Mouse (Mus musculus) cerebellum, adult 9-10 months (tissue): ENCODE measurements around the gene Zyg11b.

ENCODE experiments used
- DNase-seq: peaks from one replicate; pipeline ENCODE4 v3.0.0; 2022

Zyg11b gene

DNA sequence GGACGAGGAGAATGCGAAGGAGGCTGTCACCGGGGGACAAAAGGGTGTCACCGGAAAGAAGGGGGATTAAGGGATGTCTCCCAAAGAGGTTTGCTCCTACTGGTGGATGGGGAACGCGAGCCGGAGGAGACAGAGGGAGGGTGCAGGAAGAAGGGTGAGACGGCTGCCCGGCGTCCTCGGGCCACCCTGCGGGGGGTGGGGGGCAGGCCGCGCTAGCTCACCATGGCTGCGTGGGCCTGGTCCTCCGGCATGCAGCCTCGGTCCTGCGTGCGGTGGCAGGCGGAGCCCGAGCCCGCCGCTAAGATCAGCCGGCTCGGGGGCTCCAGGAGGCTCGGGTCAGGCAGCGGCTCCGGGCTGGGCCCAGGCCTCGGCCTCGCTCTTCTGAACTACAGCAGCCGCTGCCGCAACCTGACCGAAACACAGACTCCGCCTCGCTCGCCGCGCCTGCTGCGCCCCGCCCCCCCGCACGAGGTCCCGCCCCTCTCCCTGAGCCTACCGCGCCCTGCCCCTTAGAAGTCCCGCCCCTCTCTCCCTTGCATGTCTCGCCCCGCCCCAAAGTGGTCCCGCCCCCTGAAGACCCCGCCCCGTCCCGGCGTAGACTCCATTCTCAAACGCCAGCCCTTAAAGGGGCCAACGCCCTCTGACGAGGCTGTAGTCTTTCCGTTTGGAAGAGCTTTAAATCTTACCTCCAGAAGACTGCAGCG lies at the start of gene Zyg11b:
TSS of gene Zyg11b (minus strand) at position 427 of the 704 bp plus-strand sequence.
- DNase-seq, result peak; percentile 79

DNA sequence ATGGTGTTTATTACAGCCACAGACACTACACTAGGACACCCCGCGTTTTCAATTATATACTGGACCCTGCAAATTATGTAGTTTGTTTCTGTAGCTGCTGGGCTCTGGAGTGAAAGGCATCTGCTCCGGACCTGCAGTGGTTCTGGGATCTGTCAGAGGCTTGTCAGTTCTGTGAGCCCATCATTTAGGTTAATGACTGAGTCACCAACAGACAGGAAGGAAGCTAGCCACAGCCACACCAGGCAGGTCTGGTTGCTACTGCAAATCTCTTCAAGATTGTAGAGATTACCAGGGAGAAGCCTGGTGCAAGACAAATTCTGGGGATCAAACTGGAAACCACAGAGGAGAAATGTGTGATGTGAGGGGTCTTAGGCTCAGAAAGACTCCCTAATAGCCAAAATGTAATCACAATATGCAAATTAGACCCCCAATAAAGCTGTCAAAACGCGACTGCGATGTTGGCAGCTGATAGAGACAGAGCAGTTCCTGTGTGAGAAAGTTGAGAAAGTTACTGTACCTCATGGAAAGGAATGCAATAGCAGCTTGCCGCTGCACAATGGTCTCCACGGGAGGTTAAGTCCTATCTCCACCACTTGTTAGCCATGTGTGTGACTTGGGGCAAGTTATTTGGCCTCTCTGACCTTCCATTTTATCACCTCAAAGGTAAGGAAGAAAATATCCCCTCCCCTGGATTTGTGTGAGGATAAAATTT lies 49.1 kb upstream of the Zyg11b start:
- no peak for DNase-seq

DNA sequence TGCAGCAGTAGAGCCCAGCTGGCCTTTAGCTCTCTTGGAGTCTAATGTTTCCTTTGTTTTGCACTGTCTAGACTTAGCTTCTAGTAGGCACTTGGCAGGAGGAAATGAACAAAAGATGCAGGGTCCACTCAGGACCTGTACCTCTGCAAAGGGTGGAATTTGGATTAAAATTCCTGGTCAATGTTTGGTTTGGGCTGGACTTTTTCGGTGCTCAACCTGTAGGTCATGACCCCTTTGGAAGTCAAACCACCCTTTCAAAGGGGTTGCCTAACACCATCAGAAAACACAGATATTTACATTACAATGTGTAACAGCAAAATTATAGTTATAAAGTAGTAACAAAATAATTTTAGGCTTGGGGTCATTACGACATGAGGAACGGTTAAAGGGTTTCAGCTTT lies 48.2 kb upstream of the Zyg11b start:
- no peak for DNase-seq

DNA sequence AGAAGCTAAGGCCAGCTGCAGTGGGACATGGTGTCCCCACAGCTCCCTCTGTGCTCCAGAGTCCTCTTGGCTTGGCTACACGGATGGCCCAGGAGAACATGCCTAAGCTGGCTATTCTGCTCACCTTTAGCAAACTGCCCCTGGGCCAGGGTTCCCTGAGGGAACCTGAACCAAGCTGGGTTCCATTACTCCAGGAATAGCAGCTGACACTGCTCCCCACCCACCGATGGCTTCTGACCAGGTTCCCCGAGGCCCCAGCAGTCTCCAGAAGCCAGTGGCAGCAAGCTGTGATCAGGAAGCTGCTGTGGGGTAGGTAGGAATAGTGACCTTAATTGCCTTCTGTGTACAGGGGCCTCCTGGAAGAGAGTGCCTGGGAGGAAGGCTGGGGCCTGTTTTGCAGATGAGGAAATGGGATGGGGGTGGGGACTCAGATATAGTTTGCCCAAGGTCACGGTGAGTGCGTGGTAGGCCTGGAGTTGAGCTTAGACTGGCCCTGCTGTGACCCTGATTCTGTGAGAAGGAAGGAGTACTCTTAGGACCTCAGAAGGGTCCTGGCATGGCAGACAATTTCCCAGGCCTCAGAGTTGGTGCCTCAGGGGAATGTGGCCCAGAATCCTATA lies 47.5 kb upstream of the Zyg11b start:
- DNase-seq, result no peak

GRCm38 (mm10) chr4:108347111-108347510 lies 46.2 kb upstream of the Zyg11b start:
- DNase-seq, result no peak

DNA sequence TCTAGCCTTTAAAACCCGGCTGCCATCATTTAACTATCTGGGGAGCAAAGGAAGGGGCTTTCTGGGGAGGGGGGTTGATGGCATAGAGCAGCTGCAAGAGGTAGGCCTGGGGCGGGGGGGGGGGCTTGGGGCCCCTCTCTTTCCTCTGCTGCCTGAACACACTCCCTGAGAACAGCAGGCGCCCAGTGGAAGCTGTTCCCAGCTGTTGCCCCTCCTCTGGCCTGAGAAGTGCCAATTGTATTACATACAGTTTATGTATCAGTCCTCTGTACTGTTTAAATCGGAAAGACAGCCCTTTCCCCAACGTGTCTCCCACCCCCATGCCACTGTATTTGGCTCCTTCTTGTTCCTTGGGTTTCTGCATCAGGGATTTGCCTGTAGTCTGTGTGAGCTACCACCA lies 44.9 kb upstream of the Zyg11b start:
- DNase-seq, result no peak

- no peak for DNase-seq
Observed at GRCm38 (mm10) chr4:108344631-108345083, 43.8 kb upstream of the Zyg11b start.

GRCm38 (mm10) chr4:108339277-108339690 lies 38.4 kb upstream of the Zyg11b start:
- peak; percentile 83 for DNase-seq

GRCm38 (mm10) chr4:108338811-108339210 lies 37.9 kb upstream of the Zyg11b start:
- no peak for DNase-seq

DNA sequence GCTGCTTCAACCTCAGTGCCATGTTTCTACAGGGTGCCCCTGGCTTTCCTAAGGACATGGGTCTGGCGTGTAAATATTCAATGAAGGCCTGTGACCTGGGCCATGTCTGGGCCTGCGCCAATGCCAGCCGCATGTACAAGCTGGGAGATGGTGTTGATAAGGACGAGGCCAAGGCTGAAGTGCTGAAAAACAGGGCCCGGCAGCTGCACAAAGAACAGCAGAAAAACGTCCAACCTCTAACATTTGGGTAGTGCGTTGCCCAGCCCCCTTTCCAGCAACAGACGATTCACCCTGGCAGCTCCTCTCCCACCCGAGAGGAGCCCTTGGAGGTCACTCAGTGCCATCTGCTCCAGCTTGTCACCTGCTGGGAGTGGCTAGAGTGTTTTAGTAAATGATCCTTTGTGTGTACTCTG lies 37.4 kb upstream of the Zyg11b start:
- DNase-seq, result peak; percentile 70

- no peak for DNase-seq
Observed at GRCm38 (mm10) chr4:108337817-108338216, 36.9 kb upstream of the Zyg11b start.

DNA sequence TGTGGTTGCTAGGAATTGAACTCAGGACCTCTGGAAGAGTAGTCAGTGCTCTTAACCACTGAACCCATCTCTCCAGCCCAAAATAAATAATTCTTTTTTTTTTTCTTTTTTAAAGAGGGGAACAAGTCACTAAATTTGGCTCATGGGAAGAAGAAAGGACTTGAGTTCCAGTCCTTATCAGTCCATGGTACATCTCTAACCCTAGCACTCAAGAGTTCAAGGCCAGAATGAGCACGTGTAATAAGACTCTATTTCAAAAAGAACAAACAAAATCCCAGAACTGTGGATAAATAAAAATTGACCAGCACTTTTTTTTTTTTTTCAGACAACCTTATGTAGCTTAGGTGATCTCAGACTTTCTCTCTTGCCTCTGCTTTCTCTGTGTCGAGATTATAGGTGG lies 35.9 kb upstream of the Zyg11b start:
- DNase-seq, result no peak

DNA sequence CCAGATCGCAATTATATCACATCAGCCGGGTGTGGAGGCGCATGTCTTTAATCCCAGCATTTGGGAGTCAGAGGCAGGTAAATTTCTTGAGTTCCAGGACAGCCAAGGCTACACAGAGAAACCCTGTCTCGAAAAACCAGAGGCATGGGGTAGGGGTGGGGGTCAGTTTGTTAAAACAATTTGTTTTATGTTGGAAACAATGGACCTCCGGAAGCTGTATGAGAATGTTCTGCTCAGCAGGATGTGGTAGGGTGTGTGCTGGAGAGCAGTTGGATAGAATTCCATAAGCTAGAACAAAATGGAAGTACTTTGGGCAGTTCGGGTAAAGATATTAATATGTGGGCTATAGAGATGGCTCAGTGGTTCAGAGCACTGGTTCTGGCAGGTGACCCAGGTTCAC lies 34.5 kb upstream of the Zyg11b start:
- no peak for DNase-seq

DNA sequence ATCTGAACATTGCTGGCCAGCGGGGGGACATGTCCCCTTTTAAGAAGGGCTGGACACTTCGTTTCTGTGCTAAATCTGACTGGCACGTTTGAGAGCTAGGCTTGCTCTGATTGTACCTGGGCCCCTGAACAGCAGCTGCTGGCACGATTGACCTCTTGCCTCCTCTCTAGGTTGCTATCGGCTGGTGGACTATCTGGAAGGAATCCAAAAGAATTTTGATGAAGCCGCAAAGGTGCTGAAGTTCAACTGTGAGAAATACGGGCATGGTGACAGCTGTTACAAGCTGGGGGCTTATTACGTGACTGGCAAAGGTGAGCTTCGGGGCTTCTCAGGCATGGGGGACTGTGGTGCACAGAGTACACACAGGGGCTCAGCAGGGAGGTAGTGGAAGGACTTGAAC lies 31.1 kb upstream of the Zyg11b start:
- no peak for DNase-seq

- DNase-seq, result no peak
Observed at GRCm38 (mm10) chr4:108329840-108330239, 28.9 kb upstream of the Zyg11b start.

DNA sequence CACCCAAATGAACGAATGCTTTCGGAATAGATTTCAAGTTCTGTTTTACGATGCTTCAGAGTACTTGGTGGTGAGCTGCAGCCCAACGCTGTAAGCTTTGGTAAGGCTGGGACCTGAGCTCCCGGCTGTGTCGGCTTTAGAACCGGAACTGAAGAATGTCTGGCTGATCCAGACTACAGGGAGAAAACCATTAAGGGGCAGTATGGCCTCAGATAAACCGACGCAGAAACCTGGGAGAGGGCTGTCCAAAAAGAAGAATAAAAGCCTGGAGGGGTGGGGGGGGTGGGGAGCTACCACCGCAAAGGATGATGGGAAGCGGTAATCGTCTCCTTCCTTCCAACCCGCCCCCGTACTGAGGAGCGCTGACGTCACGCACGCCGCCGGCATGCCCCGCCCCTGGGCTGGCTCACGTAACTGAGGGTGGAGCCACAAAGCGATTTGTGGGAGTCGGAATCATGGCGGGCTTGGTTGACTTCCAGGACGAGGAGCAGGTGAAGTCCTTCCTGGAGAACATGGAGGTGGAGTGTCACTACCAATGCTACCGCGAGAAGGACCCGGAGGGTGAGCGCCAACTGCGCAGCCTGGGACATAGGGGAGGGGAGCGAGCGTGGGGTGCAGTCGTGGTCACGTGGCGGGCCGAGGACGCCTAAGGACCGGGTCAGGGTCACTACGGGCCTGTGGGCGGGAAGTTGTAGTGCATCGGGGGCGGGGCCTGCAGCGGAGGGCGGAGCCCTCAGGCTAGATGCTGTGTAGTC lies 27.0 kb upstream of the Zyg11b start, which contains the start of gene Coa7:
TSS of gene Coa7 (plus strand) at position 411 of the 755 bp plus-strand sequence.
- peak; percentile 98 for DNase-seq

GRCm38 (mm10) chr4:108327071-108327579 lies 26.2 kb upstream of the Zyg11b start:
- peak; percentile 89 for DNase-seq

- no peak for DNase-seq
Observed at GRCm38 (mm10) chr4:108323588-108323987, 22.7 kb upstream of the Zyg11b start.

DNA sequence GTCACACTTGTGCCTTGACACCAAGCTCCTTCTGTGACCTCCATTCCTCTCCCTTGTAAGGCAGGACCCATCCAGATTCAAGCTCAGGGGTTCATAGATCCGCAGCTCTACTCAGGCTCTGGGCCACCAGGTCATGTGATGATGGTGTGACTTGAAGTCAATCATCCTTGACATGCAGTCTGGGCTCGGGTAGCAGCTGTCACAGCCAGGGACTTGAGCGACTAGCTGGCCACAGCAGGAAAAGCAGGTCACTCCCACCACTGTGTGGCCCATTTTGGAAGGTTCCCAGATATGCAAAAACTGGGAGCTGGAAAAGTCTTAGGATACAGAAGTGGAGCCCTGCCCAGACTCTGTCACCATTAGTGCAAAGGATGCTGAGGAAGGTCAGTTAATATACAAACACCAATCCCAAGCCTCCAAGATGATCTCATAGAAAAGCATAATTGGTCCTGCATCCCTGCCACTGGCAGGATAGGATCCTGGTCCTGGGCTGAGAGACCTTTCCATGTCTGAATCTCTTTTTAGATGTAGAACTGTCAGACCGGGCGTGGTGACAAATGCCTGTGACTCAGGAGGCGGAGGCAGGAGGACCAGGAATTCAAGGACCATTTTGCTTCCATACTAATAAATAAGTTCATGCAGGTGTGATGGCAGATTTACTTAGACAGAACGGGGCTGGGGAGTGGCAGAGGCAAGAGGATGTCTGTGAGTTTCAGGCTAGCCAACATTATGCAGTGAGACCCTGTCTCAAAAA lies 19.9 kb upstream of the Zyg11b start:
- no peak for DNase-seq

GRCm38 (mm10) chr4:108319747-108320146 lies 18.9 kb upstream of the Zyg11b start:
- no peak for DNase-seq

DNA sequence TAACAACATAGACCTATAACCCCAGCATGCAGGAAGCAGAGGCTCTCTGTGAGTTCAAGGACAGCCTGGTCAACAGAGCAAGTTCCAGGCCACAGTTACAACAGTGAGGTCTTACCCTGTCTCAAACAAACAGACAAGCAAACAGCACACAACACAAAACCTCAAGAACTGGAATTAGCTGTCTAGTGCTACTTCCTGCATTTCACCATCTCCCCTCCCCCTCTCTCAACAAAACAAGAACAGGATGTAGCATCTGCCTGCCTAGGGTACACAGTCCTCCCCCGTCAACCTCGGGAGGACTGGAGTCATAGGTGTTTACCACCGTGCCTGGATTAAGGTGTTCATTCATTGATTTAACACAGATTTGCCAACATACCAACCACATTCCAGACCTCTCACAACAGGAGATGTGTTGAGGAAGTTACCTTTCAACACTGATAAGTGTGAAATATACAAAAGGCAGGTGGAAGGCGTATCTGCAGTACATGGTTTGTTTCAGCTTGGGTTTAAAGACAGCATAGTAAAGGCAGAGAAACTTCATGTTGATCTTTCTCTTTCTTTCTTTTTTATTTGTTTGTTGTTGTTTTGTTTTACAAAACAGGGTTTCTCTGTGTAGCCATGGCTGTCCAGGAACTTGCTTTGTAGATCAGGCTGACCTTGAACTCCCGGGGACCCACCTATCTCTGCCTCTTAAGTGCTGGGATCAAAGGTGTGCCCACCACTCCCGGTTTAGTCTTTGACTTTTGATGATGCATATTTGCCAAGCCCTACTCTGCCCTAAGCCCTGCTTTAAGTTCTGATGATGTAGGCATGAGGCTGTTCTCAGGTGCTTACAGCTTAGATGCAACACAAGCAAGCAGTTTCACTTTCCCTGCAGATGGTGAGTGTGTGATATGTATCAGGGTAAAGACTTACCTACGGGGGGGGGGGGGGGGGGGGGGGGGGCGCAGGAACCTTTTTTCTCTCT lies 18.0 kb upstream of the Zyg11b start:
- DNase-seq, result no peak
